Mouse (Mus musculus) adrenal gland, postnatal 10 days (tissue): ENCODE results near the gene Pqlc3. TPM values are rescaled to one million over a fixed set of nuclear protein-coding genes. Genes with fewer than 3 reads are reported as not detected.
"Not testable (repeated sequence)": the region's sequence is repeated elsewhere in the genome, so short reads cannot be mapped to it uniquely, and the experiment has no call there.

Experiments used
- DNase-seq: peaks from one replicate; pipeline ENCODE4 v3.0.0; 2021; ENCODE audit warnings: mixed read lengths
- long read RNA-seq, 2 experiments: library from polyadenylated mRNA; stranded (forward); transcript quantifications; one replicate each; pipeline ENCODE4 v2.0.0; 2021
- total RNA-seq, 2 experiments: library from RNA; stranded (reverse); gene quantifications; 2 replicates each; pipeline ENCODE4 v1.2.3; 2021

Pqlc3 gene
- total RNA-seq = 1 to 10 TPM; 4.5 to 4.6 TPM
- long read RNA-seq, experiment 1, partial matches to known transcripts = 3 of 3 reads
- long read RNA-seq, experiment 1, other reads (novel, unspliced or antisense) = 0 of 3 reads
- long read RNA-seq, experiment 2, partial matches to known transcripts = 0 of 4 reads
- long read RNA-seq, experiment 2, other reads (novel, unspliced or antisense) = 0 of 4 reads

GRCm38 (mm10) chr12:16999739-17000497, at the start of gene Pqlc3:
TSS of gene Pqlc3 (minus strand) at chr12:17000408.
- peak; percentile 90 for DNase-seq

DNA sequence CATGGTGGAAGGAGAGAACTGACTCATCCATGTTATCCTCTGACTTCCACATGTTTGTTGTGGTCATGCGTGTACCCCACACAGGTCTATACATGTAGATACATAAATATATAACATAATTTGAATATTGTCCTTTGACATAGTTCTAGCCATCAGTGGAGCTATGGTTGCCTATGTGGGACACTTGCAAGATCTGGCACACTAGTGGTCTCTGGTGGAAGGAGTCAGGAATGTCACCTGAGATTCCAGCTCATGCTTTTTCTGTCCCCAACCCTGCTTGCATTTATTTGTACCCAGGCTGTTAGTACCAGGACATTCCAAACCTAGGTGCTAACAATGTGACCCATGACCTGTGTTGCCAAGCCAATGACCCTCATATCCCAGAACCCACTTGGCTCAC, 49.6 kb upstream of the Pqlc3 start:
- no peak for DNase-seq

GRCm38 (mm10) chr12:17048979-17049612, 48.9 kb upstream of the Pqlc3 start:
- DNase-seq = no peak

DNA sequence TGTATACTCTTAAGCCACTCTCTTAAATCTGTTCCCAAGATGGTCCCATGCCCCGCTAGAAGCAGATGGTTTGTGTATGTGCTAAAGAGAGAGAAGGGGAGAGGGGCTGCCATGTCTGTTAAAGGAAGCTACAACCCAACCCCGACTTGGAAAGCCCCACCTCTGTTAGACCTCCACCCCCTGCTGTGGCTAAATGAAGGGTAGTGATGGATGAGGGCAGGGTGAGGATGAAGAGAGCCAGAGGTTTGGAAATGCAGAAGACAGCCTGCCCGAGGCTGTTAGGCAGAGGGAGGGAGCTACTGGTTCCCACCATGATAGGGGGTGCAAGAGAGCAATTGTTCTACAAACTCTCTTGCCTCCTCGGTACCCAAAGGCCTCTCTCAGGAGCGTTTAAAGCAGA, 43.1 kb upstream of the Pqlc3 start:
- no peak for DNase-seq

GRCm38 (mm10) chr12:17040567-17040966, 40.4 kb upstream of the Pqlc3 start:
- DNase-seq = no peak

DNA sequence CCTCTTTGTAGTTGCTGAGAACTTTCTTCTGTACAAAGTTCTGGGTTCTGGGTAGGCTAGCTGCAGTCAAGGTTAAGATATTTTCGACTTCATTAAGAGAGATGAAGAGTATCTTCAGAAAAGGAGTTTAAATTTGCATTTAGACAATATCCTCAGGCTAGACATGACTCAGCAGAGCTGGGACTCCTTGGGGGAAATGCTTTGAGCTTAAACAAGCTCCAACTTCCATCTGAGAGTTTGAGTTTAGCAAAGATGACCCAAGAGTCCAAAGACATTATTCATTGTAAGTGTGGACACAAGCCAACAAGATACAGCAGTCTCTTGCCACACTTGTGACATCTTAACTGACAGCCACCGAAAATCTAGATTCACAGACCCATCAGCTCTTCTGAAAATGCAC, 39.2 kb upstream of the Pqlc3 start:
- no peak for DNase-seq

DNA sequence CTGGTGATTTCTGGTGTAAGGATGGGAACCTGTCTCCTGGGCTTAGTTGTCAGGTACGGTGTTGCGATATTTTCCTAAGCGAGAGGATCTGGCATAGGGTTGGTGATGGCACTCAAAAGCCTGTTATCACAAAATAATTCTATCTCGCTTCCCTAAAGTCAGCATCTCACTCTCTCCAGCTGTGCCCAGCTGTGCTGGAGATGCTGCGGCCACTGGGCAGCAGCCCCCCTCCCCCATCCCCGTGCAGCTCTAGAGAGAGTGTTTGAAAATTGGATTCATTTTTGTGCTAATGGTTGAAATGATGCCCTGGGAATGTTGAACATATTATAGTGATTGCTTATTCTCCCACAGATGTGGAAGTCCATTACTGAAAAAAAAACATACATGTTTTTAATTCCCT, 38.0 kb upstream of the Pqlc3 start:
- no peak for DNase-seq

- DNase-seq = no peak
These were observed 36.9 kb upstream of the Pqlc3 start for GRCm38 (mm10) chr12:17037053-17037610.

DNA sequence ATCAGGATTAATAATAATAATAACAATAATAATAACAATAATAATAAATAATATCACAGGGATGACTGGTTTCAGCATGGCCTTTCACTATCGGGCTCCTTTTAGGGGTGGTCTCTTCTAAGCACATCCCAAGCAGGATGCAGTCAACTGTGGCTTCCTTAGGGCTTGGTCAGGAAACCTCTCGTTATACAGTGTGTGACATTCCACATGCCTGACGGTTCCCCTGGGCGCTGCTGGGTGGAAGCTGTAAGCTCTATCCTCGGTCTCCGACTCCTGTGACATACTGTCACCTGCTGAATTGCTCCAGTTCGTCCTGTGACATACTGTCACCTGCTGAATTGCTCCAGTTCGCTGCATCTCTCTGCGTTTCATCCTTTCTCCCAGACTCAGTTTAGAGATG, 36.3 kb upstream of the Pqlc3 start:
- no peak for DNase-seq

GRCm38 (mm10) chr12:17035128-17035527, 34.9 kb upstream of the Pqlc3 start:
- DNase-seq = peak; percentile 41

- DNase-seq = no peak
These were observed 34.5 kb upstream of the Pqlc3 start for GRCm38 (mm10) chr12:17034671-17035070.

GRCm38 (mm10) chr12:17033464-17033841, 33.2 kb upstream of the Pqlc3 start:
- DNase-seq = no peak

DNA sequence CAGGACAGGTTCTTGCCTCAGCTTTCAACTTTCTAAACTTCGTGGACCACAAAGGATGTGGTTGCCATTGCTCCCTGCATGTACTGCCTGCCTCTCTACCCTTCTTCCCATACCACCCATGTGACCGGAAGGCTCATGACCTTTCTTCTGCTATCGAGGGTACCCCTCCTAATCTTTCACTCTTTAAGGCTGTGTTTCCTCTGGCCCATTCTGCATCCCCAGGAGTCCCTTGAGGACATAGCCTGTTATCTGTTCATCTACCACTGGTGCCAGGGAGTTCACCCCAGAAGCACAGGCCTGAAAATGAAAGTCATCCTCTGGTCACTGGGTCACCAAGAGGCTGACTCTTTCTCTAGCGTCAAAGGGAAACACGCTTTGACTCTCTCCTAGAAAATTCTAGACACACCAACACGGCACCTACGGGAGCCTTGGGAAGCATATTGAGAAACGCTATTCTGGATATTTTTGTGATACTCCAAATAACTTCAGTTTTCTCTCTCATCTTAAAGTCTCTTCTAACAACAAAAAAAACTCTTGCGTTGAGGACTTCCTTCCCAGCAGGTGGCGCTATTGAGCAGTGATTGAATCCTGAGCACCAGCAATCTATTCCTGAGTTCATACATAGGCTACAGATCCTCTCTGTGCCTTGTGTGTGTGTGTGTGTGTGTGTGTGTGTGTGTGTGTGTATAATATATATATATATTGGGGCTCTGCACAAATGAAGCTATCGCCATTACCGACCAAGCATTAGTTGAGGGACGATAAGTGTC, 32.7 kb upstream of the Pqlc3 start:
- peak; percentile 85 for DNase-seq

GRCm38 (mm10) chr12:17024554-17025110, 24.4 kb upstream of the Pqlc3 start:
- no peak for DNase-seq

- no peak for DNase-seq
These were observed 21.9 kb upstream of the Pqlc3 start for GRCm38 (mm10) chr12:17022145-17022544.

DNA sequence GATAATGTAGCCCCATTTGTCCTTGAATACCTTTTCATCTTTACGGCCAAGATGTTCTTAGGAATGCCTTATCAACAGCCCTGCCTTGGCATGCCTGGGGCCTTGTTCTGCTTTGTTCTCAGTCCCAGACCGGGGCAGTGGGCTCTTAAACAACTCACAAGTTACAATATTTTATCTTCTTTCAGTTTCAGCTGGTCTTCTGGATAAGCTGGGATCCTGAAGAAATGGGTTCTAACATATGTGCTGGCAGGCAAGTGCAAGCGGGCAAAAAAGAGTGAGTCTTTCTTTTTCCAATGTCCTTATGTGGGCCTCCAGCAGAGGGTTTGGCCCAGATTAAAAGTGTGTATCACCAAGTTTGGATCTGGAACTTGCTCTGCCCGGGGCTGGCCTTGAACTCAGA, 20.9 kb upstream of the Pqlc3 start:
- DNase-seq = not testable (repeated sequence)

DNA sequence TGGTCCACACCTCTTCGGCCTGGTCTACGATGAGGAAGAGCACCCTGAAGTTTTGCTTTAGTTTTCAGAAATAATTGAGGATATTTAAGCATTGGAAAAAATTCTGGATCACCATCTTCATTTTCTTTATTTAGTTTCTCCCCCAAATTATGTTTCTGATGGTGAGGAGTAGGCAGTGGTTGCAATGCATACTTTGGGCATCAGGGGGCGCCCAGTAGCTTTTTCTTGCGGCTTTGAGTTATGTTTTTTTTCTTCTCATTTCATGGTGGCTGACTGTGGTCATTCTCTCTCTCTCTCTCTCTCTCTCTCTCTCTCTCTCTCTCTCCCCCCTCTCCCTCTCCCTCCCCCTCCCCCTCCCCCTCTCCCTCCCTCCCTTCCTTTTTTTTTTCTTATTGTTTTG, 18.3 kb upstream of the Pqlc3 start:
- peak; percentile 78 for DNase-seq

DNA sequence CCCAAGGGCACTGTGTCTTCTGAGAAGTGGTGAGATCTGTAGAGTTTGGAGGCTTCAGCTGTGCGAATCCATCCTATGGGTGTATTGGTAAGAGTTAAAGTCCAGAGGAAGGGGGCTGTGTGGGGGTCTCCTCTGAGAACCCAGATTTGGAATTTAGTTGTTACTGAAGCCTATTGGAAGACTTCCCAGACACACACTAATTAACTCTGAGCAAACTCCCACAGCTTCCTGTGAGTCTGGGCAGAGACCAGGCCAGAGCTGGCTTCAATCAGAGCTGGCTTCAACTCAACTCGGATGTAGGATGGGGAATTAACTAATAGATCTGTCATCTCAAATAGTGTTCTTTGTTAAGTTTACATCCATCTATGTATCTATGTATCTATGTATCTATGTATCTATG, 15.5 kb upstream of the Pqlc3 start:
- DNase-seq = no peak

DNA sequence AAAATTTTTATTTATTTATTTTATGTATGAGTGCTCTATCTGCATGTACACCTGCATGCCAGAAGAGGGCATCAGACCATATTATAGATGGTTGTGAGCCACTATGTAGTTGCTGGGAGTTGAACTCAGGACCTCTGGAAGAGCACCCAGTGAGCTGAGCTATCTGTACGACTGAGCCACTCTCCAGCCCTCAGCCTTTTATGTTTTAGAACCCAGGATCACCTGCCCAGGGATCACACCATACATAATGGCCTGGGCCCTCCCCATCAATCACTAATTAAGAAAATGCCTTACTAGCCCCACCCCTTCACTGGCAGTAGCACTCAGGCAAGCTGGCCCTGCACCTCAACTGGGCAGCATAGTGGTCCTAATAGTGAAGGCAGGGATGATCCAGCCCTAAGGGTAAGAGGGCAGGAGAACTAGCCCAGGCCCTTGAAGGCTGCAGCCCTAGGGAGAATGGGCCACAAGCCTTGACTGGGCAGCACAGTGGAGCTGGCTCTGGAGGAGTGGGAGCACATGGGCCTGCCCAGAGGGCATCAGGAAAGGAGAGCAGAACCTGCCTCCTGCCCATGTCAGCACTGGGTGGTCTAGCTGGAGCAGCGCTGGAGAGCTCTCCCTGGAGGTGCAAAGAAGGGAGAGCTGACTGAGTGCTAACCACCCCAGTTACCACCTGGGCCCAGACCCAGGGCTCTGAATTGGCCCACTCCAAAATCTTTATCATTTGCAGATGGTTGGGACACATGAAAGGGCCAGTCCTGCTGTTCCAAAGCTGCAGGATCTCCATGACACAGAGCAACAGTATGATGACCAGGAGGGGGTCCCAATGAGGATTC, 12.1 kb upstream of the Pqlc3 start:
- DNase-seq = no peak

GRCm38 (mm10) chr12:17011100-17011870, 11.1 kb upstream of the Pqlc3 start, which contains the start of gene 2410004P03Rik:
TSS of gene 2410004P03Rik (minus strand) at chr12:17011727.
- peak; percentile 90 for DNase-seq
